Comparison of ENCODE assay signal across 8 mouse cellular contexts in the genomic region with DNA sequence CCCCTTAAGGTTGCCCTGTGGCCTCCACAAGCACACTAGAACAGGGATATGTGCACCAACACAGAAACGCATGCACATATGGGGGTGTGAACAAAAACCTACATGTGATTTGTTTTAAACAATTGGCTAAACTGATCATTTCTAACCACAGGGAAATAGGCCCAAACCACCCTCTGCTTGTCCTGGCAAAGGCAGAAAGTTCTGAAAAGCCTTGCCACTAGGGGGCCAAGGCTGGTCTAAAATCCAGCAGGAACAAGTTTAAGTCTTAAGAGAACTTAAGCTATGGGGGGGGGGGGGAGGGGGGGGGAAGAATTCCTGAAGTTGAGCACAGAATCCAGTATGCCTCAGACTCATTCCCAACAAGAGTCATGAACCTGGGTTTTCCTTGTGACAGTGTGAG. TPM values are rescaled to one million over a fixed set of nuclear protein-coding genes. Genes with fewer than 3 reads are reported as not detected.
A peak's percentile ranks its signal among the peaks of the same experiment; 100 is the strongest.
DNase-seq lines count a peak whose midpoint lies in the region; ATAC-seq lines count a peak whose summit lies in the region.

No protein-coding gene starts in this region.

- intact Hi-C loops in gastrocnemius, postnatal 14 days (cut with DNase I; ENCODE audit: low total_unique reads), result loop anchor here (10.0 kb wide), 1 partner anchor 125 kb away; no protein-coding TSS in a partner anchor

- peak; percentile 58; the same call in 1 of the 2 replicates for ATAC-seq in erythroblast, adult 5-6 weeks (replicated peaks; ENCODE audit: low FRiP score, poor library complexity, severe bottlenecking)

- DNase-seq in gastrocnemius, postnatal 10 days, result peak; percentile 16
- DNase-seq in gastrocnemius, adult 18-20 months (ENCODE audit: low spot score), result no peak
- DNase-seq in right cerebral cortex, postnatal 4 days, result peak; percentile 27
- DNase-seq in right cerebral cortex, adult 2 months (ENCODE audit: low spot score in 2 of 2), result no peak
- peak; percentile 17 for DNase-seq in thymus, postnatal 0 days (ENCODE audit: low spot score)
- no peak for DNase-seq in gastrocnemius, postnatal 14 days
- no peak for DNase-seq in heart, adult 18-20 months

RNA-seq across cellular contexts. Expression of a gene that starts 8.2 kb away (rescaled TPM):
- total RNA-seq in gastrocnemius, postnatal 10 days (2021), result 10 to 100 TPM; 42.5 to 47.1 TPM
- 10 to 100 TPM; 52.2 to 55.3 TPM for total RNA-seq in gastrocnemius, adult 18-20 months (2021)
- total RNA-seq in erythroblast, adult 5-6 weeks (2015; ENCODE audit: low replicate concordance), result 40.9 and 47.0 TPM in 2 replicates
- total RNA-seq in erythroblast, adult 5-6 weeks (2017; ENCODE audit: low replicate concordance), result 52.7 and 55.6 TPM in 2 replicates
- polyA plus RNA-seq in thymus, postnatal 0 days (2015; fragmentation: Nextera tagmentation; extraction: Ambion mirVana), result 69.1 and 77.9 TPM in 2 replicates
- total RNA-seq in gastrocnemius, postnatal 14 days (2021), result 10 to 100 TPM; 36.4 to 41.2 TPM
- total RNA-seq in heart, adult 18-20 months (2021), result 10 to 100 TPM; 53.3 to 56.3 TPM

Comparison
In these comparisons a context has a peak if more than half of its experiments do, and no peak if none do; other contexts are left out.
1. DNase-seq: peak in gastrocnemius, postnatal 10 days (single experiment), right cerebral cortex, postnatal 4 days (single experiment) and thymus, postnatal 0 days (single experiment); none in gastrocnemius, adult 18-20 months (single experiment), right cerebral cortex, adult 2 months (0 of 2), gastrocnemius, postnatal 14 days (single experiment) and heart, adult 18-20 months (0 of 2).